Mouse (Mus musculus): ENCODE data around the gene Lyst. TPM values are rescaled to one million over a fixed set of nuclear protein-coding genes. Genes with fewer than 3 reads are reported as not detected.

Lyst gene
- total and polyA plus RNA-seq, 3 experiments = 2.9 to 3.1 TPM; not detected in 1

GRCm38 (mm10) chr13:13574258-13574870 lies 15.8 kb upstream of the Lyst start:
- H3K27ac ChIP-seq (ENCODE audit: control insufficient read depth, low read depth, low read length) = no peak overlapping the region
- no peaks in the 10 kb centered on the region; a peak in 1 of 4 replicates for H3K36me3 ChIP-seq (ENCODE audit: control insufficient read depth in 1 of 2, insufficient read depth in 2 of 2, low read length in 2 of 2)
- no peaks in the 10 kb centered on the region for H3K79me2 ChIP-seq (ENCODE audit: control insufficient read depth, insufficient read depth, low read length, poor library complexity)
- H3K9ac ChIP-seq (ENCODE audit: control insufficient read depth, low read depth, low read length, poor library complexity, severe bottlenecking) = no peak overlapping the region
- no peak for TF ChIP-seq MYB (IDR thresholded peaks at IDR 0.05; ENCODE audit: low read depth, low read length)
- TF ChIP-seq POLR2AphosphoS2 (IDR thresholded peaks at IDR 0.05; ENCODE audit: low read length) = no peak
- TF ChIP-seq TCF12 (IDR thresholded peaks at IDR 0.05; ENCODE audit: low read depth, low read length) = no peak
- no peak for TF ChIP-seq SMC3 (IDR thresholded peaks at IDR 0.05; ENCODE audit: low read depth, low read length)
- H3K27me3 ChIP-seq (ENCODE audit: control insufficient read depth in 1 of 2, insufficient read depth in 2 of 2, low read length in 2 of 2) = no peaks in the 10 kb centered on the region
- no peak overlapping the region for H3K4me3 ChIP-seq (ENCODE audit: control insufficient read depth in 1 of 2, insufficient read depth in 1 of 2, low read depth in 2 of 2, low read length in 2 of 2)
- no peaks in the 10 kb centered on the region; a peak in 2 of 4 replicates for H3K4me1 ChIP-seq (ENCODE audit: control insufficient read depth in 1 of 2, insufficient read depth in 2 of 2, low read length in 2 of 2)
- DNase-seq (ENCODE audit: low read depth, low spot score) = no peak
- no peaks in the 10 kb centered on the region for H3K9me3 ChIP-seq (replicated peaks; ENCODE audit: insufficient read depth, low read length)

GRCm38 (mm10) chr13:13575106-13575505 lies 15.1 kb upstream of the Lyst start:
- Histone ChIP-seq H3K9me3 (replicated peaks; ENCODE audit: insufficient read depth, low read length) (no peaks in the 10 kb centered on the region), H3K27me3 (ENCODE audit: control insufficient read depth in 1 of 2, insufficient read depth in 2 of 2, low read length in 2 of 2) (no peaks in the 10 kb centered on the region), H3K4me3 (ENCODE audit: control insufficient read depth in 1 of 2, insufficient read depth in 1 of 2, low read depth in 2 of 2, low read length in 2 of 2) (no peak overlapping the region), H3K79me2 (ENCODE audit: control insufficient read depth, insufficient read depth, low read length, poor library complexity) (no peaks in the 10 kb centered on the region), H3K27ac (ENCODE audit: control insufficient read depth, low read depth, low read length) (no peak overlapping the region), H3K9ac (ENCODE audit: control insufficient read depth, low read depth, low read length, poor library complexity, severe bottlenecking) (no peak overlapping the region), H3K36me3 (ENCODE audit: control insufficient read depth in 1 of 2, insufficient read depth in 2 of 2, low read length in 2 of 2) (no peaks in the 10 kb centered on the region), H3K4me1 (ENCODE audit: control insufficient read depth in 1 of 2, insufficient read depth in 2 of 2, low read length in 2 of 2) (no peaks in the 10 kb centered on the region)
- DNase-seq (ENCODE audit: low read depth, low spot score) = no peak
- TF ChIP-seq MXI1 (IDR thresholded peaks at IDR 0.05; ENCODE audit: low read depth, low read length) = no peak
- no peak for TF ChIP-seq POLR2A (IDR thresholded peaks at IDR 0.05; ENCODE audit: control insufficient read depth in 1 of 2, insufficient read depth in 1 of 2, low read depth in 1 of 2, low read length in 2 of 2, poor library complexity in 1 of 2)
- TF ChIP-seq HCFC1 (IDR thresholded peaks at IDR 0.05; ENCODE audit: low read depth, low read length) = no peak
- no peak for TF ChIP-seq EP300 (IDR thresholded peaks at IDR 0.05; ENCODE audit: low read depth in 1 of 2, low read length in 2 of 2)
- no peak for TF ChIP-seq TBP (IDR thresholded peaks at IDR 0.05; ENCODE audit: low read depth, low read length)
- no peak for TF ChIP-seq MAZ (IDR thresholded peaks at IDR 0.05; ENCODE audit: low read depth, low read length)
- no peak for TF ChIP-seq SMC3 (IDR thresholded peaks at IDR 0.05; ENCODE audit: low read depth, low read length)
- TF ChIP-seq TAL1 (IDR thresholded peaks at IDR 0.05; ENCODE audit: low read length) = no peak
- no peak for TF ChIP-seq ZC3H11A (IDR thresholded peaks at IDR 0.05; ENCODE audit: low read depth, low read length)
- no peak for TF ChIP-seq MYB (IDR thresholded peaks at IDR 0.05; ENCODE audit: low read depth, low read length)
- TF ChIP-seq TCF12 (IDR thresholded peaks at IDR 0.05; ENCODE audit: low read depth, low read length) = no peak
- no peak for TF ChIP-seq ELF1 (IDR thresholded peaks at IDR 0.05; ENCODE audit: low read depth, low read length)

GRCm38 (mm10) chr13:13576469-13577205 lies 13.6 kb upstream of the Lyst start:
- no peaks in the 10 kb centered on the region for H3K9me3 ChIP-seq (replicated peaks; ENCODE audit: insufficient read depth, low read length)
- H3K4me1 ChIP-seq (ENCODE audit: control insufficient read depth in 1 of 2, insufficient read depth in 2 of 2, low read length in 2 of 2) = no peaks in the 10 kb centered on the region
- H3K27ac ChIP-seq (ENCODE audit: control insufficient read depth, low read depth, low read length) = no peak overlapping the region
- H3K27me3 ChIP-seq (ENCODE audit: control insufficient read depth in 1 of 2, insufficient read depth in 2 of 2, low read length in 2 of 2) = no peaks in the 10 kb centered on the region
- H3K79me2 ChIP-seq (ENCODE audit: control insufficient read depth, insufficient read depth, low read length, poor library complexity) = no peaks in the 10 kb centered on the region
- no peak overlapping the region for H3K4me3 ChIP-seq (ENCODE audit: control insufficient read depth in 1 of 2, insufficient read depth in 1 of 2, low read depth in 2 of 2, low read length in 2 of 2)
- DNase-seq (ENCODE audit: low read depth, low spot score) = no peak
- TF ChIP-seq MEF2A (IDR thresholded peaks at IDR 0.05; ENCODE audit: extremely low read depth, insufficient replicate concordance, low read depth, low read length, poor library complexity, severe bottlenecking) = no peak
- no peak for TF ChIP-seq ETS1 (IDR thresholded peaks at IDR 0.05; ENCODE audit: low read depth, low read length)
- H3K36me3 ChIP-seq (ENCODE audit: control insufficient read depth in 1 of 2, insufficient read depth in 2 of 2, low read length in 2 of 2) = no peaks in the 10 kb centered on the region
- H3K9ac ChIP-seq (ENCODE audit: control insufficient read depth, low read depth, low read length, poor library complexity, severe bottlenecking) = no peak overlapping the region
